Mouse (Mus musculus): ENCODE results near the gene Pbp2. TPM values are rescaled to one million over a fixed set of nuclear protein-coding genes. Genes with fewer than 3 reads are reported as not detected.

Gene Pbp2
- 4.2 TPM for polyA plus RNA-seq (2014; fragmentation: Illumina TruSeq; extraction: RNeasy Lipid Tissue Mini Kit (QIAGEN cat#74804); ENCODE audit: low read depth, low replicate concordance)

GRCm38 (mm10) chr6:135310305-135310704 lies at the start of gene Pbp2:
Gene Pbp2, minus strand, starts transcription at chr6:135310405.

Other genes with a start within 250 kb of the Pbp2 start
- 6.2 TPM for gene Gprc5a, start 244.8 kb downstream of the Pbp2 start, polyA plus RNA-seq (2014; fragmentation: Illumina TruSeq; extraction: RNeasy Lipid Tissue Mini Kit (QIAGEN cat#74804); ENCODE audit: low read depth, low replicate concordance)
- not detected for gene Gprc5d, start 192.1 kb downstream of the Pbp2 start, polyA plus RNA-seq (2014; fragmentation: Illumina TruSeq; extraction: RNeasy Lipid Tissue Mini Kit (QIAGEN cat#74804); ENCODE audit: low read depth, low replicate concordance)
- 16.9 TPM for gene Fam234b, start 112.4 kb downstream of the Pbp2 start, polyA plus RNA-seq (2014; fragmentation: Illumina TruSeq; extraction: RNeasy Lipid Tissue Mini Kit (QIAGEN cat#74804); ENCODE audit: low read depth, low replicate concordance)
- gene Hebp1, start 112.4 kb downstream of the Pbp2 start, polyA plus RNA-seq (2014; fragmentation: Illumina TruSeq; extraction: RNeasy Lipid Tissue Mini Kit (QIAGEN cat#74804); ENCODE audit: low read depth, low replicate concordance) = 94.0 TPM
- gene Gsg1, start 56.1 kb downstream of the Pbp2 start, polyA plus RNA-seq (2014; fragmentation: Illumina TruSeq; extraction: RNeasy Lipid Tissue Mini Kit (QIAGEN cat#74804); ENCODE audit: low read depth, low replicate concordance) = 69.1 TPM
- gene Emp1, start 52.1 kb upstream of the Pbp2 start, polyA plus RNA-seq (2014; fragmentation: Illumina TruSeq; extraction: RNeasy Lipid Tissue Mini Kit (QIAGEN cat#74804); ENCODE audit: low read depth, low replicate concordance) = 182 TPM